Mouse (Mus musculus): ENCODE data around the gene Ugt1a6a.

DNA sequence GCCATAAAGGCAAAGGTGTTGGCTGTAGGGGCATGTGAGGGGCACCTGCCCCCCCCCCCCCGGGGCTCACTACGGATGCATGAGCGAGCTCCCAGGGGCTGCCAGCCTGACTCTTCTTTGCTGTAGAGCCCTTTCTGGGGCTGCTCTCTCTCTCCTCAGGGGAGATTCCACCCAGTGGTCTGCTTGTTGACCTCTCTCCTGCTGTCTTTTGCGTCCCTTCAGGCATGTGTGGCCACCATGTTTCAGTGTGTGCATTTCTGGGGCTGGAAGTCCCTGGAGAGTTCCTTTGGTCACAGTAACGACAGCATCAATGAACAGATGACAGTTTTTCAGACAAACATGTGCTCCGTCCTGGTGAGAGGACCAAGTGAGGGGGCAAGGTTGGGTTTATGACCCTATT, 123.8 kb downstream of the Ugt1a6a start:
- no peak for TF ChIP-seq CTCF (IDR thresholded peaks at IDR 0.05; ENCODE audit: control insufficient read depth, insufficient read depth, insufficient read length)
- no peak for TF ChIP-seq USF1 (IDR thresholded peaks at IDR 0.05; ENCODE audit: low read depth)
- no peak for TF ChIP-seq CEBPB (IDR thresholded peaks at IDR 0.05; ENCODE audit: low read depth)
- TF ChIP-seq MYOG (IDR thresholded peaks at IDR 0.05; ENCODE audit: control insufficient read depth, extremely low read depth, insufficient read length), result no peak
- TF ChIP-seq MAX (IDR thresholded peaks at IDR 0.05), result no peak
- TF ChIP-seq FOSL1 (IDR thresholded peaks at IDR 0.05; ENCODE audit: insufficient read depth, low read length, poor library complexity, severe bottlenecking), result no peak
